Mouse (Mus musculus) ES-E14 (cell line): ENCODE data around the gene Dpm3. TPM values are rescaled to one million over a fixed set of nuclear protein-coding genes. Genes with fewer than 3 reads are reported as not detected.

Experiments used
- DNase-seq: peaks from one replicate; pipeline ENCODE4 v3.0.0-alpha.2; 2013; ENCODE audit warnings: low read depth, low spot score
- H3K27ac ChIP-seq: 2 replicates; pipeline ENCODE4 v1.5.1; 2012; ENCODE audit warnings: low read depth, mild to moderate bottlenecking, low read length, moderate library complexity, mixed read lengths; ENCODE audit not compliant: poor library complexity, insufficient read depth, severe bottlenecking
- H3K36me3 ChIP-seq: 2 replicates; pipeline ENCODE4 v1.6.1; 2012; ENCODE audit warnings: mild to moderate bottlenecking, low read length, moderate library complexity, mixed read lengths; ENCODE audit not compliant: control insufficient read depth, poor library complexity, insufficient read depth, severe bottlenecking
- H3K4me1 ChIP-seq, 2 experiments: fragments of 150-350 bp in 1 of 2; sonication (generic) in 1 of 2; 2 replicates each; pipeline ENCODE4 v1.6.1; 2012; ENCODE audit warnings: low read length in 2 of 2, mild to moderate bottlenecking in 1 of 2, mixed read lengths in 1 of 2; ENCODE audit not compliant: control insufficient read depth in 2 of 2, insufficient read depth in 2 of 2, poor library complexity in 1 of 2
- H3K4me3 ChIP-seq, 2 experiments: fragments of 150-350 bp in 1 of 2; sonication (generic) in 1 of 2; 2 replicates each; pipeline ENCODE4 v1.5.1; 2012; ENCODE audit warnings: low read length in 2 of 2, low read depth in 1 of 2, mild to moderate bottlenecking in 1 of 2, mixed read lengths in 1 of 2; ENCODE audit not compliant: insufficient read depth in 1 of 2, poor library complexity in 1 of 2, severe bottlenecking in 1 of 2
- H3K9ac ChIP-seq: 2 replicates; pipeline ENCODE4 v1.6.1; 2012; ENCODE audit warnings: low read depth, mild to moderate bottlenecking, low read length, mixed read lengths; ENCODE audit not compliant: poor library complexity, insufficient read depth, severe bottlenecking
- H3K9me3 ChIP-seq: fragments of 150-350 bp; sonication (generic); 2 replicates; pipeline ENCODE4 v1.6.1; 2012; ENCODE audit warnings: low read depth, mild to moderate bottlenecking, low read length; ENCODE audit not compliant: control insufficient read depth, insufficient read depth
- CHD2 ChIP-seq: IDR thresholded peaks from 2 replicates; pipeline ENCODE4 v1.6.1; 2014; ENCODE audit warnings: mild to moderate bottlenecking, low read depth, low read length, inconsistent platforms
- HCFC1 ChIP-seq: IDR thresholded peaks from 2 replicates; pipeline ENCODE4 v1.6.1; 2012; ENCODE audit warnings: low read length, inconsistent platforms, borderline replicate concordance; ENCODE audit not compliant: insufficient read depth
- MAFK ChIP-seq: IDR thresholded peaks from 2 replicates; pipeline ENCODE4 v1.6.1; 2014; ENCODE audit warnings: mild to moderate bottlenecking, low read depth, low read length, inconsistent platforms; ENCODE audit not compliant: insufficient read depth
- ZC3H11A ChIP-seq: IDR thresholded peaks from 2 replicates; pipeline ENCODE4 v1.6.1; 2012; ENCODE audit warnings: low read depth, mild to moderate bottlenecking, inconsistent platforms, low read length, borderline replicate concordance
- ZNF384 ChIP-seq: IDR thresholded peaks from 2 replicates; pipeline ENCODE4 v1.6.1; 2012; ENCODE audit warnings: low read depth, low read length, inconsistent platforms
- in situ Hi-C, 2 experiments: fragments of 600-800 bp; cut with MboI; formaldehyde crosslinking; loops; one replicate each; pipeline ENCODE4 v1.15.1; 2025; ENCODE audit warnings: low sequenced_read_pairs in 2 of 2, inconsistent platforms in 1 of 2; ENCODE audit not compliant: unreplicated experiment in 2 of 2
- total RNA-seq: library from RNA; depleted of rRNA; stranded (reverse); fragments of 300-350 nt; gene quantifications from 2 replicates; pipeline ENCODE4 v1.2.3, GENCODE M21; 2012

Dpm3 gene
- total RNA-seq, 1 experiment: 207 TPM

DNA sequence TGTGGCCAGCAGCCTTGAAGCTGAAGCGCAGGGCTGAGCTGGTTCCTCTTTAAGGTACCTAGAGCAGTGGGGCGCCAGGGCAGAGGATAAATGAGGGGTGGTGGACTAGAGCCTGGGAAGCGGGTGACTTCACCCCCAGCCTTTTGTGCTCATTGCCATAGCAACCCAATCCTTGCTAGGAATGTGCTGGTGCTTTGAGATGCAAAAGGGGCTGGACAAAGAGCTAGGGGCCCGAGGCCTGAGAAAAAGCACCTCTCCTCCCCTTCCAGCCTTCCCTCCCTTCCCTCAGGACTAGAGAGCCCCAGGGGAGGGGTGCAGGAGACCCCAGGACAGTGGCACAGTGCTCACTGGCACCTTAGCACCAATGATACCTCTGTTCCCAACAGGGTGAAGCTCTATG is 33.2 kb upstream of the Dpm3 start:
- Histone ChIP-seq H3K4me3 (peak overlapping the region; percentile 36 to 58), H3K9me3 (no peaks in the 10 kb centered on the region), H3K9ac (peak overlapping the region; percentile 68), H3K27ac (peak overlapping the region; percentile 86), H3K4me1 (peaks cover 13 to 35% of the 10 kb centered on the region in 2 experiments), H3K36me3 (peaks cover 11% of the 10 kb centered on the region; the same call in 1 of the 2 replicates)
- in situ Hi-C loops: no loop called here
- peak; percentile 83 for DNase-seq
- TF ChIP-seq HCFC1 (no peak), CHD2 (no peak), MAFK (no peak), ZC3H11A (no peak), ZNF384 (no peak)

DNA sequence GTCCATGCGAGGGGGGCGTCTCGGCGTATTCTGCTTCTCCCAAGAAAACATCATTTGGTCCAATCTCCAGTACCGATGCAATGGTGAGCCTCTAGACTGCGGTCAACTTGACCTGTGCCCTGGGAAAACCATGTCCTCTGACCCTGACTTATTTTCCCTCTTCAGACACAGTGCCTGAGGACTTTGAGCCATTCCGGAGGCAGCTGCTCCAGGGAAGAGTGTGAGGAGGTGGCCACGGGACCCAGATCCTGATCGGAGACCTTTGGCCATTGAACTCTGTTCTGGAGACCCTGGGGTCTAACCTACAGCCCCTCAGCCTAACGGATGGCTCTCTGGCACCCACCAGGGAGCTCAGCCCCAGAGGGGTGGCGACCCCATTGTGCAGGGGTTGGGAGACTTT is 32.8 kb upstream of the Dpm3 start:
- Histone ChIP-seq H3K9me3 (no peaks in the 10 kb centered on the region), H3K27ac (peak overlapping the region; percentile 69), H3K36me3 (peaks cover 7% of the 10 kb centered on the region; the same call in 1 of the 2 replicates), H3K4me3 (peak overlapping the region; percentile 36 to 58), H3K4me1 (peaks cover 13 to 35% of the 10 kb centered on the region in 2 experiments), H3K9ac (peak overlapping the region; percentile 54)
- TF ChIP-seq ZC3H11A (no peak), ZNF384 (no peak), CHD2 (no peak), HCFC1 (no peak), MAFK (no peak)
- no peak for DNase-seq
- in situ Hi-C loops: no loop called here

DNA sequence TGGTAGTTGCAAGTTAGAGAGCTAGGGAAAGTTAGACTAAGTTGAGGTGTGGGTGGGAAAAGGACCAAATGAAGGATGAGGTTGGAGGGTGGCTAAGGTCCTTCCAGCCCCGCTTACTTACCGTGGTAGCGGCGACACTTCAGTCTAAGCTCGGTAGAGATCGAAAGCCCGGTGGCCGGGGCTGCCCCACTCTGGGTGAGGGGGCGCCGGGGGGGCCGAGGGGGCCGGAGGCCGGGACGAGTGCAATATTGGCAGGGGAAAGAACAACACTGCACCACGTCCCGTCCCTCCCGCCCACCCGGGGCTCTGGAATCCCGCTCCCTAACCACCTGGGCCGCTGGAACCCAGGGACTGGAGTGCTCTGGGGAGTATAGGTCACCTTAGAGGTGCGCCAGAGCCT is 32.3 kb upstream of the Dpm3 start, which contains the start of gene Mtx1:
Gene Mtx1 (minus strand): TSS at position 189 of the 400 bp plus-strand sequence.
- DNase-seq: no peak
- Histone ChIP-seq H3K36me3 (0 out of 2 replicates have a peak, but pooled peaks cover 6% of the 10 kb centered on the region), H3K27ac (peak within 1 kb of the TSS; percentile 69), H3K4me1 (peaks cover 13 to 37% of the 10 kb centered on the region in 2 experiments), H3K4me3 (peak within 1 kb of the TSS; percentile 58 to 77), H3K9ac (peak within 1 kb of the TSS; percentile 54), H3K9me3 (no peaks in the 10 kb centered on the region)
- in situ Hi-C loops: no loop called here
- no peak for TF ChIP-seq ZNF384

DNA sequence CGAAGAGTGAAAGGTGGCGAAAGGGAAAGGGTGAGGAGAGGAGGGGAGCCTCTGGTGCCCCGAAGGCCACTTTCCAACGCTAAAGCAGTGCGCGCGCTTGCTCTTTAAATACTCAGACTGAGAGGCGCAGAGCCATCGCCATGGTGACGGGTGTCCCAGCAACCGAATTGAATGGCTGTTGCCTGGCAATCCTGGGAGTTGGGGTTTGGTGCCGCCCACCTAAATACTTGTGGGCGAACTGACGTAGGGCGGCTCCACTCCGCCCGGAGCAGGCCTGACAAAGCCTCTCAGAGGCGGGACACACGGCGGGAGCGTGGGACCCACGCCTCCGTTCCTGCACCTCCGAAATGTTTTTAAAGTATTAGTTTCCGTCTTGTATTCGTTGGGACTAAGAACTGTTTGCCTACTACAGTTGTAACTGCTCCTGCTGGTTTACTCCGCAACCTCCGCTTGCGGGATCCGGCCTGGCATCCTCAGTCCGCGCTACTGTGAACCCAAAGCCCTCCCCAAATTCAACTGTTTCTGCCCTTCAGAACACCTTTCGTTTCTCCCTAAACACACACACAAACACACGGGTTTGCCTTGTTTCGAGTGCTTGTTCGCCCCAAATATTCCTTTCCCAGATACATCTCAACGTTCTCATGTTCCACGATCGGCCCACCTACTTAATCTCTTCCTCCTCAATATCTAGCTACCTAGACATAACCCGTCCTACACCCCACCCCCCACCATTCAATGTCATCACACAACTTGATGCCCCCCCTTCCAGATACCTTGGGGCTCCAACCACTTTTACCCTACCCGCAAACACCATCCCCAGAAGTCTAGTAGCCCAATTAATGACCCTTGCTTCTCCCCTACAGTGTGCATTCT is 31.6 kb upstream of the Dpm3 start:
- Histone ChIP-seq H3K27ac (0 out of 2 replicates have a peak overlapping the region, but pooled peaks have one; percentile 22), H3K4me1 (peaks cover 13 to 39% of the 10 kb centered on the region in 2 experiments), H3K9me3 (no peaks in the 10 kb centered on the region), H3K4me3 (peak overlapping the region; percentile 58 to 77), H3K9ac (peak overlapping the region; percentile 54; the same call in 1 of the 2 replicates), H3K36me3 (0 out of 2 replicates have a peak, but pooled peaks cover 6% of the 10 kb centered on the region)
- DNase-seq: peak; percentile 97
- in situ Hi-C loops: no loop called here
- TF ChIP-seq HCFC1 (no peak), ZNF384 (no peak), ZC3H11A (no peak), CHD2 (no peak), MAFK (no peak)
